Mouse (Mus musculus) forebrain, embryonic 11.5 days (tissue): ENCODE results near the gene Filip1l. TPM values are rescaled to one million over a fixed set of nuclear protein-coding genes. Genes with fewer than 3 reads are reported as not detected.
A peak's percentile ranks its signal among the peaks of the same experiment; 100 is the strongest.

Experiments used
- ATAC-seq: fragments of 200-750 bp; cut with Nextera tagmentation; replicated peaks from 2 replicates; pipeline ENCODE4 v1.8.0; 2017; ENCODE audit warnings: moderate TSS enrichment; ENCODE audit not compliant: low FRiP score
- DNase-seq: peaks from one replicate; pipeline ENCODE4 v3.0.0-alpha.2; 2017; ENCODE audit warnings: low spot score
- H3K27ac ChIP-seq: fragments of 300-500 bp; sonication (generic); 2 replicates; pipeline ENCODE4 v1.5.1; 2014; ENCODE audit warnings: low read depth, low read length
- H3K27me3 ChIP-seq: fragments of 300-500 bp; sonication (generic); 2 replicates; pipeline ENCODE4 v1.6.1; 2014; ENCODE audit warnings: mild to moderate bottlenecking, low read length, mixed read lengths; ENCODE audit not compliant: control insufficient read depth, insufficient read depth
- H3K36me3 ChIP-seq: fragments of 300-500 bp; sonication (generic); 2 replicates; pipeline ENCODE4 v1.6.1; 2014; ENCODE audit warnings: mild to moderate bottlenecking, low read length, moderate library complexity, mixed read lengths; ENCODE audit not compliant: control insufficient read depth, insufficient read depth
- H3K4me1 ChIP-seq: fragments of 300-500 bp; sonication (generic); replicated peaks from 2 replicates; pipeline ENCODE4 v1.6.1; 2014; ENCODE audit warnings: low read length, mixed read lengths; ENCODE audit not compliant: control insufficient read depth, insufficient read depth
- H3K4me2 ChIP-seq: fragments of 300-500 bp; sonication (generic); 2 replicates; pipeline ENCODE4 v1.6.1; 2014; ENCODE audit warnings: low read depth, mild to moderate bottlenecking, low read length, moderate library complexity, mixed read lengths; ENCODE audit not compliant: severe bottlenecking
- H3K4me3 ChIP-seq: fragments of 300-500 bp; sonication (generic); 2 replicates; pipeline ENCODE4 v1.5.1; 2014; ENCODE audit warnings: low read depth, low read length
- H3K9ac ChIP-seq: fragments of 300-500 bp; sonication (generic); 2 replicates; pipeline ENCODE4 v1.6.1; 2014; ENCODE audit warnings: low read length
- H3K9me3 ChIP-seq: fragments of 300-500 bp; sonication (generic); 2 replicates; pipeline ENCODE4 v1.6.1; 2016; ENCODE audit warnings: low read length, mixed read lengths; ENCODE audit not compliant: control insufficient read depth
- WGBS: fragments of 180-500 bp; shearing (Covaris S2); extraction: QIAGEN DNeasy Blood & Tissue Kit; methylation state at CpG from one replicate; pipeline ENCODE4 v1.1.7; 2014; 5-methylcytosine and 5-hydroxymethylcytosine counted together
- polyA plus RNA-seq: library from polyadenylated mRNA; unstranded; fragments of >200 nt; fragmentation: Nextera tagmentation; extraction: Ambion mirVana; gene quantifications from 2 replicates; pipeline ENCODE4 v1.2.1, GENCODE M21; 2014

Filip1l gene
- polyA plus RNA-seq, 1 experiment from 2014 or later, result 10.0 TPM

GRCm38 (mm10) chr16:57397845-57398244, 45.0 kb downstream of the Filip1l start:
- H3K4me1 ChIP-seq, result no peaks in the 10 kb centered on the region
- H3K27ac ChIP-seq, result no peak overlapping the region
- ATAC-seq, result no peak
- 75% methylated on average over 6 of the region's 6 CpGs for WGBS
- no peak for DNase-seq
- no peaks in the 10 kb centered on the region for H3K36me3 ChIP-seq
- H3K9ac ChIP-seq, result no peak overlapping the region
- H3K9me3 ChIP-seq, result no peaks in the 10 kb centered on the region
- H3K27me3 ChIP-seq, result no peaks in the 10 kb centered on the region
- no peak overlapping the region for H3K4me2 ChIP-seq
- H3K4me3 ChIP-seq, result no peak overlapping the region

GRCm38 (mm10) chr16:57398387-57399214, 45.7 kb downstream of the Filip1l start:
- WGBS, result 55% methylated on average over 18 of the region's 18 CpGs
- H3K9ac ChIP-seq, result no peak overlapping the region
- no peak overlapping the region for H3K4me2 ChIP-seq
- H3K4me3 ChIP-seq, result no peak overlapping the region
- ATAC-seq (peak; percentile 59; the same call in 1 of the 2 replicates), DNase-seq (peak; percentile 74)
- H3K27ac ChIP-seq, result no peak overlapping the region
- no peaks in the 10 kb centered on the region for H3K27me3 ChIP-seq
- H3K4me1 ChIP-seq, result no peaks in the 10 kb centered on the region
- no peaks in the 10 kb centered on the region for H3K36me3 ChIP-seq
- H3K9me3 ChIP-seq, result no peaks in the 10 kb centered on the region

DNA sequence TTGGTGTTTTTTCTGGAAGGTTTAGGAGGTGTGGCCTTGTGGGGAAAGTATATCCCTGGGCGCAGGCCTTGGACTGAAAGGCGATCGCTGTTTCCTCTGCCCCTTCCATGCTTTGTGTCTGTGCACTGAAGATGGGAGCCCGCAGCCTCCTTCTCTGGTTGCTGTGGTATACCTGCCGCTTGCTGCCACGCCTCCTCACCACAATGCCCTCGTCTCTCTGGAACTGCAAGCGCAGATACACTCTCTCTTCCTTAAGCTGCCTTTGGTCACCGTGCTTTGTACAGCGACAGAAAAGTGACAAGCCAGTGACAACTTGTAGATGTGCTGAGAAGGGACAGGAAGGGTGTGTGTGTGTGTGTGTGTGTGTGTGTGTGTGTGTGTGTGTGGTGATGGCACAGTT, 46.7 kb downstream of the Filip1l start:
- no peak overlapping the region for H3K27ac ChIP-seq
- H3K36me3 ChIP-seq, result no peaks in the 10 kb centered on the region
- DNase-seq (no peak), ATAC-seq (no peak)
- WGBS, result 85% methylated on average over 10 of the region's 10 CpGs
- H3K9me3 ChIP-seq, result no peaks in the 10 kb centered on the region
- H3K9ac ChIP-seq, result no peak overlapping the region
- H3K4me1 ChIP-seq, result no peaks in the 10 kb centered on the region
- no peak overlapping the region for H3K4me2 ChIP-seq
- H3K27me3 ChIP-seq, result no peaks in the 10 kb centered on the region
- no peak overlapping the region for H3K4me3 ChIP-seq

GRCm38 (mm10) chr16:57401702-57402101, 48.8 kb downstream of the Filip1l start:
- Histone ChIP-seq H3K9me3 (no peaks in the 10 kb centered on the region), H3K4me1 (no peaks in the 10 kb centered on the region), H3K4me2 (no peak overlapping the region), H3K27ac (no peak overlapping the region), H3K4me3 (no peak overlapping the region), H3K9ac (no peak overlapping the region), H3K36me3 (no peaks in the 10 kb centered on the region), H3K27me3 (no peaks in the 10 kb centered on the region)
- DNase-seq (no peak), ATAC-seq (no peak)
- 53% methylated on average over 6 of the region's 6 CpGs for WGBS

- no peak for ATAC-seq
- Histone ChIP-seq H3K9me3 (no peaks in the 10 kb centered on the region), H3K9ac (no peak overlapping the region), H3K27me3 (no peaks in the 10 kb centered on the region), H3K4me3 (no peak overlapping the region), H3K27ac (no peak overlapping the region), H3K4me1 (no peaks in the 10 kb centered on the region), H3K4me2 (no peak overlapping the region), H3K36me3 (no peaks in the 10 kb centered on the region)
- no peak for DNase-seq
- 93% methylated on average over 4 of the region's 4 CpGs for WGBS
Observed at GRCm38 (mm10) chr16:57402910-57403309, 50.0 kb downstream of the Filip1l start.

DNA sequence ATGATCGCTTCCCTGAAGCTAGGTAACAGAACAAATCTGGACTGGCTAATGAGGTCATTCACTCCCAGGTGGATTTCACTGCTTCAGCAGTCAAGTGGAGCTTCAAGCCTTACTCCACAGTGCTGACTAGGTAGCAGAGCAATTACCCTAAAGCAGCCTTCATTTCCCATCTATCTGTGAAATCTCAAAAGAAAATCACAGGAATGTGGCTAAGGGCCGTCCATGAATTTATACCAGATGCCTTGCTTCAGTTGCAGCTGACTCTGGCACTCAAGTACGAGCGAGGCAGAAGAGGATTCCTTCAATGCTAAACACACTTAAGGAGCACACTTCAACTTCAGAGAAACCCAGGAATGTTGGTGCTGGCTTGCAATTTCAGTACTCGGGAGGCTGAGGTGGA, 50.9 kb downstream of the Filip1l start:
- Histone ChIP-seq H3K4me1 (no peaks in the 10 kb centered on the region), H3K4me2 (no peak overlapping the region), H3K27ac (no peak overlapping the region), H3K9me3 (no peaks in the 10 kb centered on the region), H3K36me3 (no peaks in the 10 kb centered on the region), H3K9ac (no peak overlapping the region), H3K4me3 (no peak overlapping the region), H3K27me3 (no peaks in the 10 kb centered on the region)
- no peak for DNase-seq
- 79% methylated on average over 5 of the region's 5 CpGs for WGBS
- no peak for ATAC-seq

DNA sequence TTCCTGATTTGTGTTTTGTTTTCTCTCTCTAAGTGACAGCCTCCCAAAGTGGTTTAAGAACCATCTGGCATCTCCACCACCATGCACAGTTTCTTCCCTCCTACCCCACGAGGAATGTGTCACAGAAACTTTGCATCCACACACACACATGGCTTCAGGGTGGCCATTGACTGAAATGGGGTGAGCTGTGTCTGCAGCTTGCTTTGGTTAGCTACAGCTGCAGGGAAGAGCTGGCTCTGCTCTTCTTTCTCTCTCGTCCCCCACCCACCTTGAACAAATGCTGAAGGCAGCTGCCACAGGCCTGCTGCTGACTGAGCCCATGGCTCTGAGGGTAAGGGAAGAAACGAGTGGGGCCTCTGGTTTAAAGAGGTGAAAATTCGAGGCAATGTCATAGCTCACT, 59.9 kb downstream of the Filip1l start:
- no peak for DNase-seq
- no peak for ATAC-seq
- 62% methylated on average over 4 of the region's 4 CpGs for WGBS

GRCm38 (mm10) chr16:57416049-57416448, 63.2 kb downstream of the Filip1l start:
- Histone ChIP-seq H3K4me1 (no peaks in the 10 kb centered on the region), H3K4me2 (no peak overlapping the region), H3K9me3 (no peaks in the 10 kb centered on the region), H3K27me3 (no peaks in the 10 kb centered on the region), H3K36me3 (no peaks in the 10 kb centered on the region), H3K27ac (no peak overlapping the region), H3K9ac (no peak overlapping the region), H3K4me3 (no peak overlapping the region)
- DNase-seq (no peak), ATAC-seq (no peak)
- WGBS, result 72% methylated on average over 2 of the region's 2 CpGs

More for the DNA sequence above, 59.9 kb downstream of the Filip1l start:
- Histone ChIP-seq H3K4me1 (no peaks in the 10 kb centered on the region), H3K9ac (no peak overlapping the region), H3K27me3 (no peaks in the 10 kb centered on the region), H3K9me3 (no peaks in the 10 kb centered on the region), H3K4me3 (no peak overlapping the region), H3K36me3 (no peaks in the 10 kb centered on the region), H3K27ac (no peak overlapping the region), H3K4me2 (no peak overlapping the region)

DNA sequence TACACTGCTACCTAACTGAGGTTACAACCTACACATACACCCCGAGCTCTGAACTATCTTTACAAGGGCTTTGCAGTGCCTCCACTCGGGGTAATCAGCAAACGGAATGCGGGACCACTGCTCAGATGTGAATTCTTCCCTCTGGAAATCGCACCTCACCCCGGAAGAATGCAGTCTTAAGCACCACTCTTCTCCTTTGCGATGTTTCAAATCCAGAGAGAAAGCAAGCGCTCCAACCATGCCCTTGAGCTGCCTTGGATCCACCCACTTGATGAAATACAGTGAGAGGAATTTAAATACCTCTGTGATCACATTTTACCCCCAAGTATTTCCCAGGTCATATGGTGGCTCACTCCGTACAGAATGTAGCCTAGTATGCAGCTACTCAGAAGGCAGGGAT, 64.1 kb downstream of the Filip1l start:
- ATAC-seq (no peak), DNase-seq (no peak)
- no peak overlapping the region for H3K27ac ChIP-seq
- H3K4me1 ChIP-seq, result no peaks in the 10 kb centered on the region
- H3K9ac ChIP-seq, result no peak overlapping the region
- no peaks in the 10 kb centered on the region for H3K9me3 ChIP-seq
- H3K4me2 ChIP-seq, result no peak overlapping the region
- 88% methylated on average over 9 of the region's 9 CpGs for WGBS
- no peak overlapping the region for H3K4me3 ChIP-seq
- H3K27me3 ChIP-seq, result no peaks in the 10 kb centered on the region
- H3K36me3 ChIP-seq, result no peaks in the 10 kb centered on the region
